Mouse (Mus musculus) heart, adult 11 months (tissue): ENCODE measurements at regions not wholly inside any gene's neighbourhood (a gene's known extent, or its start where the extent isn't known, plus 50 kb on each side); places are given as distances from the start of the nearest gene placed in this dataset.
A peak's percentile ranks its signal among the peaks of the same experiment; 100 is the strongest.

Source experiments
- DNase-seq: peaks from one replicate; pipeline ENCODE4 v3.0.0; 2022

- DNase-seq: no peak
Measured at GRCm38 (mm10) chr4:103421541-103421951, 107.9 kb downstream of the Oma1 start.

- no peak for DNase-seq
Measured at GRCm38 (mm10) chr4:103441383-103441782, 127.8 kb downstream of the Oma1 start.

DNA sequence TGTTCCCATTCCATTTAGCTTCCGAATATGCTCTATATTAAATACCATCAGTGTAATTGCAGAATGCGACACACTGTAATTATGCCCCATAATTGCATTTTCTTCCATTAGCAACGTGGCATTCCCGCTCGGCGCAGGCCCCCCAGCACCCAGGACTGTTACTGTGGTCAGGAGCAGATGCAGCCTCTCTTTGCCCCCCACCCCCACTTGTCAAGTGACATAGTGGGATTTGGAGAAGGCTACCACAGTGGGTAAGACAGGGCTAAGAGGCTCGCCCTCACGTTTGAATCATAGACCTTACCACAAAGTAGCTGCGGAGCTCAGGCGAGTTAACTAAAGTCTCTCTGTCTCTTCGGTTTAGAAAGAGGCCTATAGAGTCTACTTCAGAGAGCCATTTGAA is 128.3 kb downstream of the Oma1 start:
- no peak for DNase-seq

DNA sequence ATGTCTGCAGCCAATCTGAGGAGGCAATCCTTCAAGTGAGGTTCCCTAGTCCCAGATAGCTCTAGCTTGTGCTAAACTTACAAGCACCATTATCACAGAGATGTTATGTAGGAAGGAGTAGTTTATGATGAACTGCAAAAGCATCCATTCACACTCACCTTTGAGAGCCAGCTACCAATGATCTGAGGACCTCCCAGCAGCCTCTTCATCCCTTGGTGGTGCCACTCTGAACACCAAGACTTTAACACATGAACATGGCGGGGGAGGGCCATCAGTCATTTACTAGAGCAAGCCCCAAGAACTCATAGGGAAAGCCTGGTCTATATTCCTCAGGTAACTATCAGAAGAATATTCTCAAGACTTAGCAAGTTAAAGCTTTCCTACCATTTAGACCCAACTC is 135.7 kb downstream of the Oma1 start:
- peak; percentile 73 for DNase-seq

GRCm38 (mm10) chr4:103450121-103450520 is 136.5 kb downstream of the Oma1 start:
- DNase-seq: peak; percentile 34

DNA sequence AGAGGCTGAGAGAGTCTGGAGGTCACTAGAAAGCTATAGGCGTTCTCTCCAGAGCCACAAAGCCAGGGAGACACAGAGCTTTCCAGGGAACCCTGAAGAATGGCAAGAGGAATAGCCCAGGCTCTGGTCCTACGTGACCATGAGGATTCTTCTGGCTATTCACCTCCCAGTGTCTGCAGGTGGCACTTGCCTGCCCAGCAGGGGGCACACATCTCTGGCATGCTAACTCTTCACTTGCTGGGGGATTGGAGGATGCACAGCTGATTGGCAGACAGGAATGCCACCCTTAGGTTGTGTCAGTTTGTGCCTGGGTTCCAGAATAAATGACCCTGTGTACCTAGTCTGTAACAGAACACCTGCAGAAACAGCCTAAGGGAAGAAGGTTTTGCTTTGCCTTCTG is 141.8 kb downstream of the Oma1 start:
- peak; percentile 52 for DNase-seq

DNA sequence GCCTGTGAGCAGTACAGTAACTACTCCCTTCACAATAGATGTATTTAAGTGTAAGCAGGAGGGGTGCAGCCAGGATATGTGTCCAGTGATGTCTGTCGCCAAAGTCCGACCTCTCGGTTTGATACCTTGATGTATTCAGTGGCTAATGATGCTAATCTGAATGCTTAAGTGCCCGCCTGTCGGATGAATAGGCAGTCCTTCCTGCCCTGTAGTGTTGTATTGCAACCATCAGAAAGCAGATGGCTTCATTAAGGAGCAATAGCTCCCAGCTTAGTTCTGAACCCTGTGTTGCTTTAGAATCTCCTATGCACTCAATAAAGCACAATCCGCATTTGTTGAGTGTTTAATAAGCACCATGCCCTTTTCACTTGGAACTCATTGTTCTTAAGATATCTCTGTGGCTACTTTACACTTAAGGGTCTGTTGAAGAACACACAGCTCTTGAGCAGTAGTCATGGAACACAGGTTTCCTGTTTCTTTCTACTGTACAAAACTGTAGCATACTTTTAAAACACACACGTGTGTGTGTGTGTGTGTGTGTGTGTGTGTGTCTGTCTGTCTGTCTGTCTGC is 152.5 kb downstream of the Oma1 start:
- DNase-seq: peak; percentile 51

DNA sequence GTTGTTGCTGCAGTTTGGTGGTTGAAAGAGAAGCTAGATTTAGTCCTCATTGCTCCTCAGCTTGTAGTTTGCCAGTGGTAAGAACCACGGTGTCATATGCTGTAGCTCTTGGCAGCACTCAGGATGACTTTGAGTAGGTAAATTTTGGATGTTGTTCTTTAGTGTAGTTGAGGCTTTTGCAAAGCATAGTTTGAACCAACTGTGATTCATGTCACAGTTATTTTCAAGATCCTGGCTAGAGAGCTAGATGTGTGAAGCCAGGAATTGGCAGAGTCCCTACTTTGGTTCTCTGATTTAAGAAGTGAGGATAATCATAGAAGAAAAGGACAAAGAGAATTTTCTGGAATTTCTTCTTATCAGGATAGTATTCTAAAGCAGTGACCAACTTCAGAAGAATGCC is 143.6 kb upstream of the Dab1 start:
- DNase-seq: no peak

GRCm38 (mm10) chr4:103486140-103486965 is 132.8 kb upstream of the Dab1 start:
- no peak for DNase-seq

GRCm38 (mm10) chr4:103508435-103508834 is 110.7 kb upstream of the Dab1 start:
- no peak for DNase-seq

GRCm38 (mm10) chr4:103512901-103513300 is 106.3 kb upstream of the Dab1 start:
- DNase-seq: no peak

DNA sequence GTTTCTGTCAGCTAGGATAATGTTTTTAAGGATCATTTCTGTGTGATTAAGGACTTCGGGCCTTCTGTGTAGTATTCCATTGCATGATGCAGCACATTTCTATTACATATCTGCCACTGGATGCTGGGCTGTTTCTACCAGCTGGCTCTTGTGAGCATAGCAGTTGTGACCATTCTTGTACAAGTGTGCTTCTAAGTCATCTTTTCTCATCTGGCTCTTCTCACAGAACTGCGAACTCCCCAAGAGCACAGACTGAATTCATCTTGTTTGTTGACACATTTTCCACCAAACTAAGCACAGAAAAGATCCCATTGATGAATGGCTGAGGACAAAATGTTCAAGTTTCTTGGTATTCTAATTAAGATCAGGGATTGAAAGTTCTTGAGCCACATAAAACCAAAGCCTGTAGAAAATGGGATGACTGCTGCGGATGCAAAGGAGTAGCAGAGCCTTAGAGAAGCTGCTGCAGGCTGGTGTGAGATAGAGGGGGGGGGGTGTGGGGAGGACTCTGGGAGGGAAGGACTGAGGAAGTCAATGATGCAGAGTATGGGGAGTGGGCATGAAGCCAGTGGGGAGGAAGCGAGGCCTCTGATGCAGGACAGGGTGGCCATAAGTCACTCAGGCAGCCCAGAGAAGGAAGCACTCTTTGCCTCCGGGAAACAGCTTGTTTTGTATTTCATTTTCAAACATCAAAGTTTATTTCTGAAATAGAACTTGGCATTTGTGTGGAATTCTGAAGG is 97.1 kb upstream of the Dab1 start:
- DNase-seq: no peak

DNA sequence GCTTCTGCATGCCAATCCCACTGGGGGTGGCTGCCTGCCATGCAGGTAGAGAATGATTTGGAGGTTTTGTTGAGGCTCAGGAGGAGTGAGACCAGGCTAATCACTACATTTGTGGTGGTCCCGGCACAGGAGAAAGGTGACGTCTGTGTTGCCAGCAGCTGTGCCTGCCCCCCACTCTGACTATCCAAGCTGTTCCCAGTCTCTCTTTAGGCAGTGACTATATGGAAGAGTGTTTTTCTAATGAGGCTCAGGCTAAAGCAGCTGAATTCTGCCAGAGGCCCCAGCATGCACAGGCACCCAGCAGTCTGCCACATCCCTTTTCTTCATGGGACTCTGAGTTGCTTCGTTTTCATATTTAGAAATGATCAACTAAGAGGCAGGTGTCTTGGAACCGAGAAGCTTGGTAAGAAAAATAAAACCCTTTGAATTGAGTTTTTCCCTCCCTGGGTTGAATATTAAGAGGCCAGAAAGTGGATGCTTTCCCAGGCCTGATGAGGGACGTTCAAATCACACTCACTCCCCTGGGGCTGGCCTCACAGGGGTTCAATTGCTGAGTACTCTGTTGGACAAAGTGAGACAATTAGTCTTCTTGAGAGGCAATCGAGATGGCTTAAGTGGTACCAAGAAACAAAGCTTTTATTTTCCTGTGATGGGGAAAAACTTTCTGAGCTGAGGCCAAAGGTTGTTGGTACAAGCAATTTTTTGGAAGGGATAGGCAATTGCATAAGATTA is 82.5 kb upstream of the Dab1 start:
- DNase-seq: no peak

GRCm38 (mm10) chr4:103540960-103541359 is 78.2 kb upstream of the Dab1 start:
- DNase-seq: no peak

GRCm38 (mm10) chr4:103547297-103547696 is 71.9 kb upstream of the Dab1 start:
- DNase-seq: no peak

DNA sequence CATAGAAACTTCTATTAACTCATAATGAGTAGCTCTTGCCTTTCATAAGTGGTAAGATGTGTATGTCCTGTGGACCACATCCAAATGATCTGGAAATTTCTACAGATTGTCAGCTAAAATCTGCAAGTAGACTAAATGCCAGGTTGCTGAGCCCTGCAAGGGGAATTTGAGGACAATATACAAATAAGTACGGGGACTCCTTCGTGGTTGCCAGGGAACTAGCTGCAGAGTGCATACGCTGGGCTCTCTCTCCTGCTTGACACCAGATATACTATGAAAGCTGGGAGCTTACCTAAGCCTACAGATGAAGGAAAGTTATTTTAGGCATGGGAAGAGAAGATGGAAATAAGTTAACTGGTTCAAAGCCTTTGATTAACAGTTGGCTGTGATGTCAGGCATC is 66.7 kb upstream of the Dab1 start:
- DNase-seq: peak; percentile 37

- DNase-seq: peak; percentile 39
Measured at GRCm38 (mm10) chr4:103553188-103553587, 66.0 kb upstream of the Dab1 start.

- DNase-seq: peak; percentile 49
Measured at GRCm38 (mm10) chr4:103554597-103554996, 64.6 kb upstream of the Dab1 start.
